Mouse (Mus musculus): ENCODE results near the gene Lrrk1. TPM values are rescaled to one million over a fixed set of nuclear protein-coding genes. Genes with fewer than 3 reads are reported as not detected.
A peak's percentile ranks its signal among the peaks of the same experiment; 100 is the strongest.

Gene Lrrk1
- polyA plus RNA-seq, 1 experiment from 2014 or later, result 1.7 TPM

DNA sequence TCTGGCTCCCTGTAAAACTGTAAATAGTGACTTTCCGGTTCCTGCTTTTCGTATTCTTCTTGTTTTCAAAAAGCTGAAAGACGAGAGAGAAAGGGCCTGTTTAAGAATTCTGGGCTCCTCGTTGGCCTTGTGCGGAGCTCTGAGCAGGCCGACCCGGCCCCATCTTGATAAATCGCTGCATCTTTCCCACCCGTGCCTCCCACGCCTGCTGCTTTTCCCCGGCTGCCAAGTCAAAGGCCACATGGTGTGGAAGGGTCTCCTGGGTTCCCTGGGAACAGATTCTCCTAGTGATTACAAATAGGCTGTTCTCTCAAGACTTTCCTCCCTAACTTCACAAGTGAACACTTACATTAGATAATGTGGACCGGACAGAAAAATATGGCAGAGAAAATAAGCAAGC is 105.9 kb downstream of the Lrrk1 start:
- H3K4me2 ChIP-seq (ENCODE audit: low read length), result no peak overlapping the region
- DNase-seq (ENCODE audit: low spot score) (no peak), ATAC-seq (no peak)
- H3K27me3 ChIP-seq (replicated peaks; ENCODE audit: control insufficient read depth, insufficient read depth, low read length), result no peaks in the 10 kb centered on the region
- H3K27ac ChIP-seq (ENCODE audit: low read depth, low read length), result no peak overlapping the region
- H3K9me3 ChIP-seq (replicated peaks; ENCODE audit: control insufficient read depth, low read length), result no peaks in the 10 kb centered on the region
- no peak overlapping the region for H3K9ac ChIP-seq (ENCODE audit: low read length)
- H3K36me3 ChIP-seq (ENCODE audit: control insufficient read depth, insufficient read depth, low read length), result no peaks in the 10 kb centered on the region
- H3K4me3 ChIP-seq (ENCODE audit: low read depth, low read length), result no peak overlapping the region
- H3K4me1 ChIP-seq (ENCODE audit: control insufficient read depth, insufficient read depth, low read length), result 0 out of 2 replicates have a peak, but pooled peaks cover 5% of the 10 kb centered on the region
- 74% methylated on average over 12 of the region's 12 CpGs for WGBS

- no peak overlapping the region for H3K4me2 ChIP-seq (ENCODE audit: low read length)
- ATAC-seq (no peak), DNase-seq (ENCODE audit: low spot score) (no peak)
- H3K27me3 ChIP-seq (replicated peaks; ENCODE audit: control insufficient read depth, insufficient read depth, low read length), result no peaks in the 10 kb centered on the region
- H3K36me3 ChIP-seq (ENCODE audit: control insufficient read depth, insufficient read depth, low read length), result no peaks in the 10 kb centered on the region
- no peak overlapping the region for H3K9ac ChIP-seq (ENCODE audit: low read length)
- no peak overlapping the region for H3K4me3 ChIP-seq (ENCODE audit: low read depth, low read length)
- 60% methylated on average over 3 of the region's 3 CpGs for WGBS
- H3K27ac ChIP-seq (ENCODE audit: low read depth, low read length), result no peak overlapping the region
- H3K4me1 ChIP-seq (ENCODE audit: control insufficient read depth, insufficient read depth, low read length), result 0 out of 2 replicates have a peak, but pooled peaks cover 3% of the 10 kb centered on the region
- no peaks in the 10 kb centered on the region; the same call in 1 of the 2 replicates for H3K9me3 ChIP-seq (replicated peaks; ENCODE audit: control insufficient read depth, low read length)
Observed at GRCm38 (mm10) chr7:66278001-66278400, 110.1 kb downstream of the Lrrk1 start.

- Histone ChIP-seq H3K9ac (ENCODE audit: low read length) (no peak overlapping the region), H3K27me3 (replicated peaks; ENCODE audit: control insufficient read depth, insufficient read depth, low read length) (no peaks in the 10 kb centered on the region), H3K4me2 (ENCODE audit: low read length) (no peak overlapping the region), H3K27ac (ENCODE audit: low read depth, low read length) (no peak overlapping the region), H3K36me3 (ENCODE audit: control insufficient read depth, insufficient read depth, low read length) (no peaks in the 10 kb centered on the region), H3K4me3 (ENCODE audit: low read depth, low read length) (no peak overlapping the region), H3K4me1 (ENCODE audit: control insufficient read depth, insufficient read depth, low read length) (no peaks in the 10 kb centered on the region), H3K9me3 (replicated peaks; ENCODE audit: control insufficient read depth, low read length) (no peaks in the 10 kb centered on the region; the same call in 1 of the 2 replicates)
- ATAC-seq, result no peak
- no peak for DNase-seq (ENCODE audit: low spot score)
- 92% methylated on average over 5 of the region's 5 CpGs for WGBS
Observed at GRCm38 (mm10) chr7:66273494-66273893, 114.7 kb downstream of the Lrrk1 start.

- Histone ChIP-seq H3K4me1 (ENCODE audit: control insufficient read depth, insufficient read depth, low read length) (no peaks in the 10 kb centered on the region), H3K36me3 (ENCODE audit: control insufficient read depth, insufficient read depth, low read length) (no peaks in the 10 kb centered on the region), H3K4me2 (ENCODE audit: low read length) (no peak overlapping the region), H3K9me3 (replicated peaks; ENCODE audit: control insufficient read depth, low read length) (no peaks in the 10 kb centered on the region; the same call in 1 of the 2 replicates), H3K4me3 (ENCODE audit: low read depth, low read length) (no peak overlapping the region), H3K9ac (ENCODE audit: low read length) (no peak overlapping the region), H3K27me3 (replicated peaks; ENCODE audit: control insufficient read depth, insufficient read depth, low read length) (no peaks in the 10 kb centered on the region), H3K27ac (ENCODE audit: low read depth, low read length) (no peak overlapping the region)
- 72% methylated on average over 6 of the region's 6 CpGs for WGBS
- no peak for ATAC-seq
- no peak for DNase-seq (ENCODE audit: low spot score)
Observed at GRCm38 (mm10) chr7:66271226-66271625, 116.9 kb downstream of the Lrrk1 start.

DNA sequence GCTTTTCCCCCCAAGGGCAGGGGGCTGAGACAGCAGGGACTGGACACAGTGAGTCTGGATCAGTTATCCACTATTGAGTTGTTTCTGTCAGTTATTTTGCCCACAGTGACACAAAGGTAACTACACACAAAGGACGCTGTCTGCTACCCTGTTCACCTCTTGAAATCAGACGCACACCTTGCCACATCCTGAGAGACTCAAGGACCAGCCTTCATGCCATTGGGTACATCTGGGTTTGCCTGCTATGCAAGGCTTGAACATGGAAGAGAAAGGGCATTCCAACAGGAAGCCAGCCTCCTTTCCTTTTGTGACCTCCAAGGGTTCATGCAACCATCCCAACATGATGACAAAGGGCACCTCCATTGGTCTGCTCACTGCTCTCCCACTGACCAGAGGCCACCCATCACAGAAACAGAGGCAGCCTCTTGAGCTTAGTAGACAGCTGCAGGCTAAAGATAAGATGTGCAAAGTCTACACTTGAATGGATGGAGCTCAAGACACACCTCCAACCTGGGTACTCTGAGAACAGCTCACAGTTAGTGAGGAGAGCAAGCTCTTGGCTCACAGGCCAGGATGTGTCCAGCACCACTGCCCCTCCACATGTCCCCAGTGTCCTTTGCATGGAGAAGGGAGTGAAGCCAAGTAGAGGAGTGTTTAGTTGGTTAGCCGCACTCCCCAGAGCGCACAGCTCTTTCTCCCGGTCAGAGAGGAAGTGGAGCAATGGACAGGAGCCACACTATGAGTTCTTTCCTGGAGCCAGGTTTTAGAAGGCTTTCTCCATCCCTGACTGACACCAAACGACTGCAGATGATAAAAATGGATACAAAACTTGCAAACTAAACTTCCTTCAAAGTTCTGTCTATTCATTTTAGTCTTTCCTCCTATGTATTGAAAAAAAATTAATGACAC is 121.0 kb downstream of the Lrrk1 start:
- ATAC-seq (no peak), DNase-seq (ENCODE audit: low spot score) (no peak)
- Histone ChIP-seq H3K4me2 (ENCODE audit: low read length) (no peak overlapping the region), H3K9me3 (replicated peaks; ENCODE audit: control insufficient read depth, low read length) (no peaks in the 10 kb centered on the region), H3K36me3 (ENCODE audit: control insufficient read depth, insufficient read depth, low read length) (no peaks in the 10 kb centered on the region), H3K27me3 (replicated peaks; ENCODE audit: control insufficient read depth, insufficient read depth, low read length) (no peaks in the 10 kb centered on the region), H3K4me1 (ENCODE audit: control insufficient read depth, insufficient read depth, low read length) (no peaks in the 10 kb centered on the region), H3K27ac (ENCODE audit: low read depth, low read length) (no peak overlapping the region), H3K4me3 (ENCODE audit: low read depth, low read length) (no peak overlapping the region), H3K9ac (ENCODE audit: low read length) (no peak overlapping the region)
- 84% methylated on average over 6 of the region's 6 CpGs for WGBS

- WGBS, result 67% methylated on average over 5 of the region's 5 CpGs
- no peak for DNase-seq (ENCODE audit: low spot score)
- ATAC-seq, result no peak
- Histone ChIP-seq H3K27ac (ENCODE audit: low read depth, low read length) (no peak overlapping the region), H3K4me3 (ENCODE audit: low read depth, low read length) (no peak overlapping the region), H3K9ac (ENCODE audit: low read length) (no peak overlapping the region), H3K27me3 (replicated peaks; ENCODE audit: control insufficient read depth, insufficient read depth, low read length) (no peaks in the 10 kb centered on the region), H3K4me1 (ENCODE audit: control insufficient read depth, insufficient read depth, low read length) (no peaks in the 10 kb centered on the region), H3K36me3 (ENCODE audit: control insufficient read depth, insufficient read depth, low read length) (no peaks in the 10 kb centered on the region), H3K9me3 (replicated peaks; ENCODE audit: control insufficient read depth, low read length) (no peaks in the 10 kb centered on the region), H3K4me2 (ENCODE audit: low read length) (no peak overlapping the region)
Observed at GRCm38 (mm10) chr7:66263421-66263820, 124.7 kb downstream of the Lrrk1 start.

DNA sequence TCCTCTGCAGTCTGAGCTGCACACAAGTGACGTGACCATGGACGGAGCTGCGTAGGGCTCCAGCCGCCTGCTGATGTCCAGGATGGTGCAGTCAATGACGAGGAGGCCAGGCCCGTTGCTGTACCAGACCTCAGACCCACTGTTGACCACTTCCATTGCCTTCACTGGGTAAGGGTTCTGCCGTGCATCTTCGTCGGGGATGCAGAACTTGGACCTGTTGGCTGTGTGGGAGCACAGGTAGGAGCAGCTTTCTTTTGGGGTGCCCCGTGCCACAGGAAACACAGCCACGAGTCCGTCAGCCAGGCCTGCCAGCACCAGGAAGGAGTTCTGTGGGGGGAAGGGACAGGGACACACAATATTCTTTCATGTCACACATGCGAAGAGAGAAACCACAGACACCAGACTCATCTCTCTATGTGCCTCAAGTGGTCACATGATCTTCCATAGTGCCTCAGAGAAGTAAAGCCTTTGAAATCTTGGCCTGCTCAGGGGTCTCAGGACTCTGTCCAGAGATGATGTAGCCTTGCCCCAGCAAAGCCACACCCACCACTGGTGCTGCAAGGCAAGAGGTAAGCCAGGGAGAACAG is 125.5 kb downstream of the Lrrk1 start:
- WGBS, result 94% methylated on average over 13 of the region's 13 CpGs
- no peak for ATAC-seq
- Histone ChIP-seq H3K36me3 (ENCODE audit: control insufficient read depth, insufficient read depth, low read length) (no peaks in the 10 kb centered on the region), H3K27me3 (replicated peaks; ENCODE audit: control insufficient read depth, insufficient read depth, low read length) (no peaks in the 10 kb centered on the region), H3K27ac (ENCODE audit: low read depth, low read length) (no peak overlapping the region), H3K9me3 (replicated peaks; ENCODE audit: control insufficient read depth, low read length) (no peaks in the 10 kb centered on the region), H3K4me3 (ENCODE audit: low read depth, low read length) (no peak overlapping the region), H3K4me1 (ENCODE audit: control insufficient read depth, insufficient read depth, low read length) (no peaks in the 10 kb centered on the region), H3K9ac (ENCODE audit: low read length) (no peak overlapping the region), H3K4me2 (ENCODE audit: low read length) (no peak overlapping the region)
- no peak for DNase-seq (ENCODE audit: low spot score)

DNA sequence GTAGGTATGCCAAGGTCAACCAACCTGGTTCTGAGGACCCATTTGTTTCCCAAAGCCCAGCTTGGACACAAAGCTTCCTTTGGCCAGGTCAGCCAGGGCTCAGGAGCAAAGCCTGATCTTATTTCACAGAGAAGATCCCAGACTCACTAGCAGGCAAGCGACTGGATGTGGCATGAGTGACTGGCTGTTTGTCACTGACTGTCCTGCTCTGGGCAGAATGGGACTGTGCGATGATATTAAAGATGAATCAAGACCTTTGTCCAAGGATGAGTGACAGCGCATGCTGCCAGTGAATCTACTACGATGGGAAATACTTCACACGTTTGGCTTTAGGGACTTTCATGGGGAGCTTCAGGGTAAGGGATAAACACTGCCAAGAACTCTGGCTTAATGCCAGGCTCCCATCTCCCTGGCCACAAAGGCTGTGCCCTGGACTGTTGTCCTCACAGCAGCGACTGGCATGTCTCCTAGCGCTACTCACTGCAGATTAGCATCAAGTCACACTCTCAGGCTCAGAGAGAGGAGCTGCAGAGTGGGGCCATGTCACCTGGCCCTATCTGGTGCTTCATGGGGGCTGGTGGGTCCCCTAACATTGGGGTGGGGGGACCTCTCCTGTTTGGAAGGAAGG is 127.3 kb downstream of the Lrrk1 start:
- Histone ChIP-seq H3K4me1 (ENCODE audit: control insufficient read depth, insufficient read depth, low read length) (no peaks in the 10 kb centered on the region), H3K4me3 (ENCODE audit: low read depth, low read length) (no peak overlapping the region), H3K9ac (ENCODE audit: low read length) (no peak overlapping the region), H3K4me2 (ENCODE audit: low read length) (no peak overlapping the region), H3K27me3 (replicated peaks; ENCODE audit: control insufficient read depth, insufficient read depth, low read length) (no peaks in the 10 kb centered on the region), H3K27ac (ENCODE audit: low read depth, low read length) (no peak overlapping the region), H3K36me3 (ENCODE audit: control insufficient read depth, insufficient read depth, low read length) (no peaks in the 10 kb centered on the region), H3K9me3 (replicated peaks; ENCODE audit: control insufficient read depth, low read length) (no peaks in the 10 kb centered on the region)
- 66% methylated on average over 7 of the region's 7 CpGs for WGBS
- DNase-seq (ENCODE audit: low spot score) (peak; percentile 22), ATAC-seq (no peak)

GRCm38 (mm10) chr7:66260295-66260694 is 127.9 kb downstream of the Lrrk1 start:
- H3K27me3 ChIP-seq (replicated peaks; ENCODE audit: control insufficient read depth, insufficient read depth, low read length), result no peaks in the 10 kb centered on the region
- no peak overlapping the region for H3K27ac ChIP-seq (ENCODE audit: low read depth, low read length)
- ATAC-seq, result no peak
- no peak for DNase-seq (ENCODE audit: low spot score)
- 92% methylated on average over 8 of the region's 8 CpGs for WGBS
- H3K9me3 ChIP-seq (replicated peaks; ENCODE audit: control insufficient read depth, low read length), result no peaks in the 10 kb centered on the region
- H3K9ac ChIP-seq (ENCODE audit: low read length), result no peak overlapping the region
- H3K36me3 ChIP-seq (ENCODE audit: control insufficient read depth, insufficient read depth, low read length), result no peaks in the 10 kb centered on the region
- no peak overlapping the region for H3K4me3 ChIP-seq (ENCODE audit: low read depth, low read length)
- no peak overlapping the region for H3K4me2 ChIP-seq (ENCODE audit: low read length)
- no peaks in the 10 kb centered on the region for H3K4me1 ChIP-seq (ENCODE audit: control insufficient read depth, insufficient read depth, low read length)
